Mouse (Mus musculus): ENCODE measurements around the gene Cdc14b.

Gene Cdc14b

DNA sequence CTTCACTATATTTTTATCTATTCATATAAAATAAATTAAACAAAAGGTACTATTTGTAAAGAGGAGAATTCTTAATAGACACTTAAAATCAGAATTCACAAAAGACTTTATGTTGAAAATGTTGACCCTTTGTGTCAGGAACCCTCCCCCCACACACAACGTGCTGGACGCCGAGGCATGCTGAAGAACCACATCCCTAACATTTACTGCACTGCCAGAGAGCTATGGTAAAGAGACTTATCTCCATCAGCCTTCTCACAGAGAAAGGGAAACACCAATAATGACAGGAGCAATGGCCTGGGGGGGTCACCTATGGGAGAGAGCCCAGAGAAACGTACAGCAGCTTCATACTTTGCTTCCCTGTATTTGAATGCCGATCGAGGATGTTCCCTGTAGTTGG lies 66.9 kb downstream of the Cdc14b start:
- Histone ChIP-seq H3K4me1 (replicated peaks; ENCODE audit: low read depth, low read length) (peaks cover 10% of the 10 kb centered on the region), H3K27me3 (ENCODE audit: insufficient read depth, low read length) (no peaks in the 10 kb centered on the region), H3K36me3 (ENCODE audit: insufficient read depth, low read length) (0 out of 2 replicates have a peak, but pooled peaks cover 2% of the 10 kb centered on the region), H3K4me3 (replicated peaks; ENCODE audit: low read length) (no peak overlapping the region), H3K9me3 (ENCODE audit: low read length) (no peaks in the 10 kb centered on the region)
- TF ChIP-seq NANOG (IDR thresholded peaks at IDR 0.05; ENCODE audit: borderline replicate concordance, low read length) (no peak), POU5F1 (IDR thresholded peaks at IDR 0.05; ENCODE audit: borderline replicate concordance, low read length) (no peak), CTCF (conservative IDR thresholded peaks at IDR 0.05; ENCODE audit: low read length) (no peak)

DNA sequence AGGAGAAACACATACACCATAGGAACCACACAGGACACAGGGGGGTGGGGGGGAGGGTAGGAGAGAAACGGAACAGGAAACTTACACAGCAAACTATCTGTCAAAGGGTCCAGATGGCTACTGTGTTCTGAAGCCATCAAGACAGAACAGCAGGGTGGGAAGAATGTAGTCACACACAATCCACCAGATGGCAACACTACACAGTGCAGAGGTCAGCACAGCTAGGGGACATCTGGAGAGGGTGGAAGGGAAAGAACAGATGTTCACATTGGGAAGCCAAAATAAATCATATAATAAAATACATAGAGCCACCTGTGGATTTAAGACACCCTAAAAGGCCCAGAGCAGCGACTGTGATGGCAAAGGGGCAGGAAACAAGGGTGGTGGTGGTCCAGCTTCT lies 69.9 kb downstream of the Cdc14b start:
- H3K27me3 ChIP-seq (ENCODE audit: insufficient read depth, low read length): no peaks in the 10 kb centered on the region
- H3K4me3 ChIP-seq (replicated peaks; ENCODE audit: low read length): no peak overlapping the region
- TF ChIP-seq CTCF (conservative IDR thresholded peaks at IDR 0.05; ENCODE audit: low read length): no peak
- no peaks in the 10 kb centered on the region for H3K9me3 ChIP-seq (ENCODE audit: low read length)
- H3K36me3 ChIP-seq (ENCODE audit: insufficient read depth, low read length): peaks cover 10% of the 10 kb centered on the region
- H3K4me1 ChIP-seq (replicated peaks; ENCODE audit: low read depth, low read length): peaks cover 10% of the 10 kb centered on the region

DNA sequence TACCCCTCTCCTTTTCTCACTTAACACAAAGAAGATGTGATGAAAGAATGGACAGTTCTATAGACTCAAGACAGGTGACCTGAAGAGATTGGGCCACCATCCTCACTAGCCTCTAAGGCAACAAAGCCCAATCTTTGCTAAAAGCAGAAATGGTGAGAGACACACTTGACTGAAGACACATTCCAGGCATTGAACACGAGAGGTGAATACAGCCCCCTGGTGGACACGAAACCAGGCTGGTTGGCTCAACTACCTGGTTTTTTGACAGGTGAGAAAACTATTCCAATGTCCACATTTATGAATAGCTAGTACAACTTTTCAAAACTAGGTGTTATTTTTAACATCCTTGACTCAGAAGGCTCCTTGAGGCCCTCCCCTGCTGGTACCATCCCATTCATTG lies 70.4 kb downstream of the Cdc14b start:
- Histone ChIP-seq H3K27me3 (ENCODE audit: insufficient read depth, low read length) (no peaks in the 10 kb centered on the region), H3K36me3 (ENCODE audit: insufficient read depth, low read length) (peaks cover 11% of the 10 kb centered on the region), H3K4me1 (replicated peaks; ENCODE audit: low read depth, low read length) (peaks cover 10% of the 10 kb centered on the region), H3K4me3 (replicated peaks; ENCODE audit: low read length) (no peak overlapping the region), H3K9me3 (ENCODE audit: low read length) (no peaks in the 10 kb centered on the region)
- no peak for TF ChIP-seq NANOG (IDR thresholded peaks at IDR 0.05; ENCODE audit: borderline replicate concordance, low read length)
- no peak for TF ChIP-seq CTCF (conservative IDR thresholded peaks at IDR 0.05; ENCODE audit: low read length)
- no peak for TF ChIP-seq POU5F1 (IDR thresholded peaks at IDR 0.05; ENCODE audit: borderline replicate concordance, low read length)

DNA sequence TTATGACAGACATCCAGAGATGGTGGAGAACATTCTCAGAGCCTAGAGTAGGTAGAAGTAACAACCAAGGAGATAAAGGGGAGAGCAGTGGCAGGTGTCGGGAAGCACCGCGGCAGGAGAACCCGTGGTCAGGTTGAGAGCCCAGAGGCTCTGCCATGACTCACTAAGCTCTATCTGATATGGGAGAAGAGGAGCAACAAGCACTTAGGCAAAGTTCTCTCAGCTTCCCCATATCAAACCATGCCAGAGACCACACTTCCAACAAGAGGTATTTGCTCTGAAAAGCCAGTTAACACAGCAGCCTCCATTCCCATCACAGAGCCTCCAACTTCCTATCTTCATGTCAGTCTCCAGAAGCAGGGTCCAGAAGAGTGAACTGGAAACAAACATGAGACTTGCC lies 74.2 kb downstream of the Cdc14b start:
- peaks cover 12% of the 10 kb centered on the region for H3K4me1 ChIP-seq (replicated peaks; ENCODE audit: low read depth, low read length)
- H3K4me3 ChIP-seq (replicated peaks; ENCODE audit: low read length): no peak overlapping the region
- peaks cover 22% of the 10 kb centered on the region for H3K36me3 ChIP-seq (ENCODE audit: insufficient read depth, low read length)
- no peaks in the 10 kb centered on the region for H3K9me3 ChIP-seq (ENCODE audit: low read length)
- no peak for TF ChIP-seq CTCF (conservative IDR thresholded peaks at IDR 0.05; ENCODE audit: low read length)
- TF ChIP-seq NANOG (IDR thresholded peaks at IDR 0.05; ENCODE audit: borderline replicate concordance, low read length): no peak
- no peak for TF ChIP-seq POU5F1 (IDR thresholded peaks at IDR 0.05; ENCODE audit: borderline replicate concordance, low read length)
- no peaks in the 10 kb centered on the region for H3K27me3 ChIP-seq (ENCODE audit: insufficient read depth, low read length)

DNA sequence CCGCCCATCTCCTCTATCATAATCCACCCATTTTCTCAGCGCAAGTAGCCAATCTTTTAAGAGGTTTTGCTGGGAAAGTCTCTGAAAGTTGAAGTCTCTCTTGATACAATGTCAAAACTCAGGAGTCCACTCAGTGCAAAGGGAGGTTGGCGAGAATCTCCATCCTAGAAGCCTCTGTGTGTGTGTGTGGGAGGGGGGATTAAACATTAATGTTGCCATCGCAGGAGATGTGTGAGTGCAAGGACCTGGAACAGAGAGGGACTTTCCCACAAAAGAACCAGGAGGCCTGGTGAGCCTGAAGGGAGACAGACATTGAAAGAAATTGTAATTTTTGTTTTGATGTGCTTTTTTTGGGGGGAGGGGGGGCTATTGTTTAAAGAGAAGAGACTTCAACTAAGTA lies 76.8 kb downstream of the Cdc14b start:
- H3K27me3 ChIP-seq (ENCODE audit: insufficient read depth, low read length): no peaks in the 10 kb centered on the region
- TF ChIP-seq CTCF (conservative IDR thresholded peaks at IDR 0.05; ENCODE audit: low read length): no peak
- TF ChIP-seq NANOG (IDR thresholded peaks at IDR 0.05; ENCODE audit: borderline replicate concordance, low read length): no peak
- no peak for TF ChIP-seq POU5F1 (IDR thresholded peaks at IDR 0.05; ENCODE audit: borderline replicate concordance, low read length)
- H3K4me1 ChIP-seq (replicated peaks; ENCODE audit: low read depth, low read length): peaks cover 5% of the 10 kb centered on the region; the same call in 1 of the 2 replicates
- H3K4me3 ChIP-seq (replicated peaks; ENCODE audit: low read length): no peak overlapping the region
- H3K9me3 ChIP-seq (ENCODE audit: low read length): no peaks in the 10 kb centered on the region
- H3K36me3 ChIP-seq (ENCODE audit: insufficient read depth, low read length): peaks cover 26% of the 10 kb centered on the region

DNA sequence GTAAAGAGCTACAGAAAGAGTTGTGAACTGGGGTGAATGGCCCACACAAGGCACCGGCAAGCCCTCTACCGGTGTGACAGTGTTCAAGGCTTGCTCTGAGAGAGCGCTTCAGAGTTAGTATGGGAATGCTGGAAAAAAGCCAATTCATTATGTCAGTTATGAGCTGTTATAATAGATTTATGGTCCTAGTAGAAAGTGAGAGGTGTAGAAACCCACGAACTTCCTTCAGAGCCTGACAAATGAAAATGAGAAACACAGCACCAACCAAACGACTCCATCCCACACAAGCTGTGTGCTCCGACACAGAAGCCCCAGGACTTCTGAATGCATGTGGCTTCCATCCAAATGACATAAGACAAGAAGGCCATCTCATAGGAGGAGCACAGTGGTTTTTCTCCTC lies 77.2 kb downstream of the Cdc14b start:
- Histone ChIP-seq H3K36me3 (ENCODE audit: insufficient read depth, low read length) (peaks cover 26% of the 10 kb centered on the region), H3K4me3 (replicated peaks; ENCODE audit: low read length) (no peak overlapping the region), H3K27me3 (ENCODE audit: insufficient read depth, low read length) (no peaks in the 10 kb centered on the region), H3K4me1 (replicated peaks; ENCODE audit: low read depth, low read length) (peaks cover 5% of the 10 kb centered on the region; the same call in 1 of the 2 replicates), H3K9me3 (ENCODE audit: low read length) (no peaks in the 10 kb centered on the region)
- no peak for TF ChIP-seq NANOG (IDR thresholded peaks at IDR 0.05; ENCODE audit: borderline replicate concordance, low read length)
- TF ChIP-seq POU5F1 (IDR thresholded peaks at IDR 0.05; ENCODE audit: borderline replicate concordance, low read length): no peak
- TF ChIP-seq CTCF (conservative IDR thresholded peaks at IDR 0.05; ENCODE audit: low read length): no peak

DNA sequence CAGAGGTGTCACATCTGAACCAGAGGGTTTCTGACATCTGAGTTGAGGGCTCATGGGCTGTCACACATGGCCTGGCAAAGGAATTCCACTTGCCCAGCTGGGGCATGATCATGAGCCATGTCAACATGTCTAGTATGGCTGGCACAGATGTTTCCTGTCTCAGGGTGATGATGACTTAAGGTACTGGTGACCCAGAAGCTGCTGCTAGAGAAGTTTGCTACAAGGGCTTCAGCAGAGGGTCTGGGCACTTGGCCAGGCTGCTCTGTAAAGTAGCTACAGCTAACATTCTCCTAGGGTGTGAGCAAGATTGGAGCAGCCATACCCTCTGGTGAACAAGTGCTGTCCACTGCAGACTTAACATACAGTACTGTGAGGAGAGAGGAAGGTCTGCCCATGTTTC lies 88.0 kb downstream of the Cdc14b start:
- no peaks in the 10 kb centered on the region for H3K27me3 ChIP-seq (ENCODE audit: insufficient read depth, low read length)
- no peaks in the 10 kb centered on the region for H3K9me3 ChIP-seq (ENCODE audit: low read length)
- TF ChIP-seq POU5F1 (IDR thresholded peaks at IDR 0.05; ENCODE audit: borderline replicate concordance, low read length) (no peak), CTCF (conservative IDR thresholded peaks at IDR 0.05; ENCODE audit: low read length) (no peak), NANOG (IDR thresholded peaks at IDR 0.05; ENCODE audit: borderline replicate concordance, low read length) (no peak)
- H3K36me3 ChIP-seq (ENCODE audit: insufficient read depth, low read length): peaks cover 9% of the 10 kb centered on the region
- H3K4me1 ChIP-seq (replicated peaks; ENCODE audit: low read depth, low read length): peaks cover 49% of the 10 kb centered on the region
- H3K4me3 ChIP-seq (replicated peaks; ENCODE audit: low read length): no peak overlapping the region

DNA sequence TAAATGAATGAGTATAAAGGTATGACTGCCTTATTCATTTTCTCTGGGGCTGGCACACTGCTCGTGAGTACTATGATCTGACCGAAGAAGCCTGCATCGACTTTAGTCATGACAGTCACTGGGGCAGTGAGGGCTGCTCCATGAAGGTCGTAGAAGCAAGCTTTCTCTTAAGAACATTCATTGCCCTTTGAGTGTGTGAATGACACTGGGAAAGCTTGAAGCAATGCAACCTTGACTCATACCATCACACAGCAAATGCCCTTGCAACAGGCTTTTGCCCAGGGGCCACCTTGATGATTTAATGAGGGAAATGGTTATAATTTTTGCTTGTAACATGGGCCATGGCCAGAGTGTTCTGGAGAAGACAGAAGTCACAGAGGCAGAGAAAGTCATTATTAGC lies 88.6 kb downstream of the Cdc14b start:
- Histone ChIP-seq H3K36me3 (ENCODE audit: insufficient read depth, low read length) (peaks cover 9% of the 10 kb centered on the region), H3K27me3 (ENCODE audit: insufficient read depth, low read length) (no peaks in the 10 kb centered on the region), H3K4me1 (replicated peaks; ENCODE audit: low read depth, low read length) (peaks cover 44% of the 10 kb centered on the region), H3K9me3 (ENCODE audit: low read length) (no peaks in the 10 kb centered on the region), H3K4me3 (replicated peaks; ENCODE audit: low read length) (no peak overlapping the region)
- TF ChIP-seq NANOG (IDR thresholded peaks at IDR 0.05; ENCODE audit: borderline replicate concordance, low read length) (no peak), CTCF (conservative IDR thresholded peaks at IDR 0.05; ENCODE audit: low read length) (no peak), POU5F1 (IDR thresholded peaks at IDR 0.05; ENCODE audit: borderline replicate concordance, low read length) (no peak)

DNA sequence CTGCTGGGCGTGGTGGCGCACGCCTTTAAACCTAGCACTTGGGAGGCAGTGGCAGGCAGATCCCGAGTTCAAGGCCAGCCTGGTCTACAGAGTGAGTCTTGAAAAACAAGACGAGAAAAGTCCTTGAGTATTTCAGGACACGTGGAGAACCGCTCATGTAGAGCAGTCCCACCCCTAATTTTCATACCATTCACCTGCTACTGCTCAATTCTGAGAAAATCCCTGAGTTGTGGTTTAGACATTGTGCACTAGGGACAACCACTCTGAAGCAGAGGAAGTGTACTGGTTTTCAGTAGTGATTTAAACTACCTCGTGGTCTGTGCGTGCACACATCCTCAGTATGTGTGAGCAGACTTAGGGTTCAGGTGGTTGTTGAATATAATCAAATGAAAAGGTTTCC lies 89.5 kb downstream of the Cdc14b start:
- Histone ChIP-seq H3K27me3 (ENCODE audit: insufficient read depth, low read length) (no peaks in the 10 kb centered on the region), H3K9me3 (ENCODE audit: low read length) (no peaks in the 10 kb centered on the region), H3K36me3 (ENCODE audit: insufficient read depth, low read length) (peaks cover 9% of the 10 kb centered on the region), H3K4me1 (replicated peaks; ENCODE audit: low read depth, low read length) (peaks cover 43% of the 10 kb centered on the region), H3K4me3 (replicated peaks; ENCODE audit: low read length) (no peak overlapping the region)
- TF ChIP-seq CTCF (conservative IDR thresholded peaks at IDR 0.05; ENCODE audit: low read length): no peak
- no peak for TF ChIP-seq POU5F1 (IDR thresholded peaks at IDR 0.05; ENCODE audit: borderline replicate concordance, low read length)
- no peak for TF ChIP-seq NANOG (IDR thresholded peaks at IDR 0.05; ENCODE audit: borderline replicate concordance, low read length)
